Mouse (Mus musculus): ENCODE measurements around the gene Yrdc. TPM values are rescaled to one million over a fixed set of nuclear protein-coding genes. Genes with fewer than 3 reads are reported as not detected.

The Yrdc gene
- polyA plus RNA-seq, 1 experiment from 2014 or later, result 45.0 TPM

DNA sequence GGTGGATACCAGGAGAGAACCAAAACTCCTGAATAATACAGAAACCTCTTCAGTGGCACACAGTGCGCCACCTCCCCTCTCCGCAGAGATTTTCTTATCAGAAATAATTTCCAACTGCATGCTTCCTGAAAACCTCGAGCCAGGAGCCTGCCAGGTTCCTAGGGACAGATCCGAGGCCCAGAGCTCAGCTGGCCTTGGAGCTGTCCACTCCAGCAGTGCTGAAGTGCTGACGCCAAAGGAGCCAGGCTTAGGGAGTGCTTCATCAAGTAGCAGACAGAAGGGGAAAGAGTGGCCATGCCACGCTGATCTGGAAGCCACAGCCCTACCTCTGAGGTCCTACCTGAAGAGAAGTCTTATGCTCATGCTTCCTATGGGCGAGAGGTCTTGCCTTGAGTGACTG lies 10.0 kb downstream of the Yrdc start:
- Histone ChIP-seq H3K36me3 (ENCODE audit: control insufficient read depth, insufficient read depth, low read length) (no peaks in the 10 kb centered on the region), H3K4me2 (ENCODE audit: low read depth, low read length, severe bottlenecking) (peak overlapping the region; percentile 79; the same call in 1 of the 2 replicates), H3K4me3 (ENCODE audit: low read depth, low read length) (no peak overlapping the region), H3K27ac (ENCODE audit: low read depth, low read length) (no peak overlapping the region), H3K4me1 (replicated peaks; ENCODE audit: control insufficient read depth, insufficient read depth, low read length) (no peaks in the 10 kb centered on the region; the same call in 1 of the 2 replicates), H3K9me3 (ENCODE audit: control insufficient read depth, low read length) (no peaks in the 10 kb centered on the region), H3K27me3 (ENCODE audit: control insufficient read depth, insufficient read depth, low read length) (peaks cover 2% of the 10 kb centered on the region; the same call in 1 of the 2 replicates), H3K9ac (ENCODE audit: low read length) (no peak overlapping the region)
- WGBS, result 15% methylated on average over 7 of the region's 7 CpGs
- DNase-seq (ENCODE audit: low spot score), result peak; percentile 82
- no peak for ATAC-seq (replicated peaks; ENCODE audit: low FRiP score)

GRCm38 (mm10) chr4:124861283-124862188 lies 11.1 kb downstream of the Yrdc start, which contains the start of gene Maneal:
TSS of gene Maneal (minus strand) at chr4:124862171.
- H3K27ac ChIP-seq (ENCODE audit: low read depth, low read length), result no peak within 1 kb of the TSS
- H3K4me2 ChIP-seq (ENCODE audit: low read depth, low read length, severe bottlenecking), result peak within 1 kb of the TSS; percentile 79
- WGBS, result 2% methylated on average over 67 of the region's 77 CpGs
- no peaks in the 10 kb centered on the region; the same call in 1 of the 2 replicates for H3K4me1 ChIP-seq (replicated peaks; ENCODE audit: control insufficient read depth, insufficient read depth, low read length)
- no peaks in the 10 kb centered on the region for H3K9me3 ChIP-seq (ENCODE audit: control insufficient read depth, low read length)
- ATAC-seq (replicated peaks; ENCODE audit: low FRiP score), result peak; percentile 31; the same call in 1 of the 2 replicates
- H3K36me3 ChIP-seq (ENCODE audit: control insufficient read depth, insufficient read depth, low read length), result no peaks in the 10 kb centered on the region
- peaks cover 2% of the 10 kb centered on the region; the same call in 1 of the 2 replicates for H3K27me3 ChIP-seq (ENCODE audit: control insufficient read depth, insufficient read depth, low read length)
- DNase-seq (ENCODE audit: low spot score), result peak; percentile 62
- peak within 1 kb of the TSS; percentile 82 for H3K9ac ChIP-seq (ENCODE audit: low read length)
- H3K4me3 ChIP-seq (ENCODE audit: low read depth, low read length), result peak within 1 kb of the TSS; percentile 68

GRCm38 (mm10) chr4:124872719-124873118 lies 22.2 kb downstream of the Yrdc start:
- H3K27me3 ChIP-seq (ENCODE audit: control insufficient read depth, insufficient read depth, low read length), result no peaks in the 10 kb centered on the region
- H3K9ac ChIP-seq (ENCODE audit: low read length), result no peak overlapping the region
- H3K36me3 ChIP-seq (ENCODE audit: control insufficient read depth, insufficient read depth, low read length), result no peaks in the 10 kb centered on the region
- no peaks in the 10 kb centered on the region for H3K4me1 ChIP-seq (replicated peaks; ENCODE audit: control insufficient read depth, insufficient read depth, low read length)
- H3K27ac ChIP-seq (ENCODE audit: low read depth, low read length), result no peak overlapping the region
- no peak overlapping the region for H3K4me3 ChIP-seq (ENCODE audit: low read depth, low read length)
- no peak for ATAC-seq (replicated peaks; ENCODE audit: low FRiP score)
- no peak overlapping the region for H3K4me2 ChIP-seq (ENCODE audit: low read depth, low read length, severe bottlenecking)
- peaks cover 2% of the 10 kb centered on the region; the same call in 1 of the 2 replicates for H3K9me3 ChIP-seq (ENCODE audit: control insufficient read depth, low read length)
- DNase-seq (ENCODE audit: low spot score), result no peak
- WGBS, result 97% methylated on average over 1 of the region's 1 CpGs

- no peak for ATAC-seq (replicated peaks; ENCODE audit: low FRiP score)
- peak within 1 kb of the TSS; percentile 33; the same call in 1 of the 2 replicates for H3K9ac ChIP-seq (ENCODE audit: low read length)
- 4% methylated on average over 11 of the region's 11 CpGs for WGBS
- no peak for DNase-seq (ENCODE audit: low spot score)
- peaks cover 22% of the 10 kb centered on the region for H3K27me3 ChIP-seq (ENCODE audit: control insufficient read depth, insufficient read depth, low read length)
- peak within 1 kb of the TSS; percentile 75 for H3K4me2 ChIP-seq (ENCODE audit: low read depth, low read length, severe bottlenecking)
- H3K4me3 ChIP-seq (ENCODE audit: low read depth, low read length), result peak within 1 kb of the TSS; percentile 46
- peaks cover 11% of the 10 kb centered on the region; the same call in 1 of the 2 replicates for H3K4me1 ChIP-seq (replicated peaks; ENCODE audit: control insufficient read depth, insufficient read depth, low read length)
- no peaks in the 10 kb centered on the region for H3K9me3 ChIP-seq (ENCODE audit: control insufficient read depth, low read length)
- H3K36me3 ChIP-seq (ENCODE audit: control insufficient read depth, insufficient read depth, low read length), result no peaks in the 10 kb centered on the region
- no peak within 1 kb of the TSS for H3K27ac ChIP-seq (ENCODE audit: low read depth, low read length)
Measured at GRCm38 (mm10) chr4:124880599-124880998, 30.1 kb downstream of the Yrdc start, which contains the start of gene Epha10. TSS of gene Epha10 (plus strand) at chr4:124880899.

GRCm38 (mm10) chr4:124881341-124881908 lies 30.9 kb downstream of the Yrdc start:
- Histone ChIP-seq H3K27me3 (ENCODE audit: control insufficient read depth, insufficient read depth, low read length) (peaks cover 22% of the 10 kb centered on the region), H3K4me2 (ENCODE audit: low read depth, low read length, severe bottlenecking) (peak overlapping the region; percentile 75), H3K4me3 (ENCODE audit: low read depth, low read length) (peak overlapping the region; percentile 46), H3K9ac (ENCODE audit: low read length) (peak overlapping the region; percentile 33; the same call in 1 of the 2 replicates), H3K4me1 (replicated peaks; ENCODE audit: control insufficient read depth, insufficient read depth, low read length) (peaks cover 11% of the 10 kb centered on the region; the same call in 1 of the 2 replicates), H3K27ac (ENCODE audit: low read depth, low read length) (no peak overlapping the region), H3K9me3 (ENCODE audit: control insufficient read depth, low read length) (no peaks in the 10 kb centered on the region), H3K36me3 (ENCODE audit: control insufficient read depth, insufficient read depth, low read length) (no peaks in the 10 kb centered on the region)
- peak; percentile 95 for DNase-seq (ENCODE audit: low spot score)
- peak; percentile 98 for ATAC-seq (replicated peaks; ENCODE audit: low FRiP score)
- WGBS, result under 1% methylated on average over 37 of the region's 37 CpGs

DNA sequence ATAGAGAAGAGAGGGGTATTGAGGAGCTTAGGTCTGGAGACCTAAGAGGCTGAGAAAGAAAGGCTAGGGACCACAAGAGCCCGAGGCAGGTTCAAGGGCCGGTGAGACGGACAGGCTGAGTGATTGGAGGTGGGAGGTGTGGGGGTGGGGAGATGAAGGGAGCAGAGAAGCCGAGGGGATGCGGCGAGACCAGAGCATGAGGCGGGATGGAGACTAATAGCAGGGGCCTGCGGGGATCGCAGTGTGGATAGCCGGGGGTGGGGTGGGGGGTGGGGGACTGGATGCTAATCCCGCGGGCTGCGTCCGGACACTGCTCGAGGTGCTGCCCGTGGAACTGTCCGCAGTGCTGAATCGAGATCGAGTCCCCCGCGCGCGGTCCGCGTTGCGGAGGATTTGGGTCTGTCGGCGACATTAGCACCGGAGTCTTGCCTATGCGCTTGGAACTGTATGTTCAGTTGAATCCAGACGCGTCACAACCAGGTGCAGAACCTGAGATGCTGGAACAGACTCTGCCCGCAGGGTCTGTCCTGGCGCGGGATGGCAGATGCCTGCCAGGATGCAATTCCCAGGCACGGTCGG lies 31.8 kb downstream of the Yrdc start:
- Histone ChIP-seq H3K9me3 (ENCODE audit: control insufficient read depth, low read length) (no peaks in the 10 kb centered on the region), H3K4me2 (ENCODE audit: low read depth, low read length, severe bottlenecking) (peak overlapping the region; percentile 75), H3K36me3 (ENCODE audit: control insufficient read depth, insufficient read depth, low read length) (no peaks in the 10 kb centered on the region), H3K27me3 (ENCODE audit: control insufficient read depth, insufficient read depth, low read length) (peaks cover 22% of the 10 kb centered on the region), H3K4me1 (replicated peaks; ENCODE audit: control insufficient read depth, insufficient read depth, low read length) (peaks cover 11% of the 10 kb centered on the region; the same call in 1 of the 2 replicates), H3K4me3 (ENCODE audit: low read depth, low read length) (peak overlapping the region; percentile 46), H3K27ac (ENCODE audit: low read depth, low read length) (no peak overlapping the region), H3K9ac (ENCODE audit: low read length) (no peak overlapping the region)
- peak; percentile 80 for DNase-seq (ENCODE audit: low spot score)
- peak; percentile 13; the same call in 1 of the 2 replicates for ATAC-seq (replicated peaks; ENCODE audit: low FRiP score)
- 0% methylated on average over 37 of the region's 37 CpGs for WGBS

DNA sequence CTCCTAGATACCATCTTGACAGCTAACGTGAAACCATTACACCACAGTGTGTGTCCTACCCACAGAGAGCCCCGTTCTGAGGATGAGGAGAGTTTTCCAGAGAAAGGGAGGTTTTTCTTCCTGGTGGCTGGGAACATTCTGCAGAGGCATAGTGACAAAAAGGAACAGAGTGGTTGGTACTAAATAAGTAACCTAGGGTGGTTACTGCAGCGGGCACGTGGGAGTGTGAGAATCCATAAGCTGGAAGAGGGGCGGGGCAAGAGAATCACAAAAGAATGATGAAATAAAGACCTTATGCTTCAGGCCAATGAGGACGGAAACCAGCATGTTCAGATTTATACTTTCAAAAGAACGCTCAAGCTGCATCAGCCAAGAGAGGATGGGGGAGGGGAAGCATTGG lies 38.2 kb downstream of the Yrdc start:
- no peak overlapping the region for H3K4me3 ChIP-seq (ENCODE audit: low read depth, low read length)
- no peak overlapping the region for H3K4me2 ChIP-seq (ENCODE audit: low read depth, low read length, severe bottlenecking)
- no peak overlapping the region for H3K27ac ChIP-seq (ENCODE audit: low read depth, low read length)
- DNase-seq (ENCODE audit: low spot score) (no peak), ATAC-seq (replicated peaks; ENCODE audit: low FRiP score) (no peak)
- WGBS, result 70% methylated on average over 7 of the region's 7 CpGs
- H3K4me1 ChIP-seq (replicated peaks; ENCODE audit: control insufficient read depth, insufficient read depth, low read length), result no peaks in the 10 kb centered on the region
- no peaks in the 10 kb centered on the region for H3K36me3 ChIP-seq (ENCODE audit: control insufficient read depth, insufficient read depth, low read length)
- H3K27me3 ChIP-seq (ENCODE audit: control insufficient read depth, insufficient read depth, low read length), result peaks cover 16% of the 10 kb centered on the region
- H3K9ac ChIP-seq (ENCODE audit: low read length), result no peak overlapping the region
- H3K9me3 ChIP-seq (ENCODE audit: control insufficient read depth, low read length), result no peaks in the 10 kb centered on the region

GRCm38 (mm10) chr4:124889935-124890334 lies 39.5 kb downstream of the Yrdc start:
- H3K27ac ChIP-seq (ENCODE audit: low read depth, low read length), result no peak overlapping the region
- ATAC-seq (replicated peaks; ENCODE audit: low FRiP score) (no peak), DNase-seq (ENCODE audit: low spot score) (no peak)
- H3K9me3 ChIP-seq (ENCODE audit: control insufficient read depth, low read length), result no peaks in the 10 kb centered on the region
- H3K27me3 ChIP-seq (ENCODE audit: control insufficient read depth, insufficient read depth, low read length), result peaks cover 22% of the 10 kb centered on the region
- peaks cover 5% of the 10 kb centered on the region; the same call in 1 of the 2 replicates for H3K4me1 ChIP-seq (replicated peaks; ENCODE audit: control insufficient read depth, insufficient read depth, low read length)
- H3K4me3 ChIP-seq (ENCODE audit: low read depth, low read length), result no peak overlapping the region
- 89% methylated on average over 2 of the region's 2 CpGs for WGBS
- H3K4me2 ChIP-seq (ENCODE audit: low read depth, low read length, severe bottlenecking), result no peak overlapping the region
- H3K36me3 ChIP-seq (ENCODE audit: control insufficient read depth, insufficient read depth, low read length), result no peaks in the 10 kb centered on the region
- no peak overlapping the region for H3K9ac ChIP-seq (ENCODE audit: low read length)
